Mouse (Mus musculus) olfactory bulb, adult 2 months (tissue): ENCODE measurements at regions not wholly inside any gene's neighbourhood (a gene's known extent, or its start where the extent isn't known, plus 50 kb on each side); places are given as distances from the start of the nearest gene placed in this dataset.
"Not testable (repeated sequence)": the region's sequence is repeated elsewhere in the genome, so short reads cannot be mapped to it uniquely, and the experiment has no call there.

Source experiments
- H3K27ac ChIP-seq: fragments of 200-500 bp; 2 replicates; pipeline ENCODE4 v1.5.1; 2012; ENCODE audit warnings: low read depth, low read length; ENCODE audit not compliant: insufficient read depth
- H3K4me1 ChIP-seq: fragments of 200-500 bp; 2 replicates; pipeline ENCODE4 v1.6.1; 2012; ENCODE audit warnings: low read length; ENCODE audit not compliant: control insufficient read depth, insufficient read depth
- H3K4me3 ChIP-seq: fragments of 200-500 bp; 2 replicates; pipeline ENCODE4 v1.5.1; 2012; ENCODE audit warnings: mild to moderate bottlenecking, low read depth, low read length, moderate library complexity; ENCODE audit not compliant: insufficient read depth
- CTCF ChIP-seq: fragments of 200-500 bp; IDR thresholded peaks from 2 replicates; pipeline ENCODE4 v1.5.1; 2012; ENCODE audit warnings: low read depth, mild to moderate bottlenecking, low read length, moderate library complexity; ENCODE audit not compliant: insufficient read depth
- POLR2A ChIP-seq: fragments of 200-500 bp; IDR thresholded peaks from 2 replicates; pipeline ENCODE4 v1.6.1; 2012; ENCODE audit warnings: mild to moderate bottlenecking, low read depth, low read length, moderate library complexity; ENCODE audit not compliant: insufficient read depth
- WGBS: fragments of 180-500 bp; shearing (Covaris S2); methylation state at CpG from one replicate; pipeline ENCODE4 v1.1.7; 2018; 5-methylcytosine and 5-hydroxymethylcytosine counted together

- WGBS: 69% methylated on average over 4 of the region's 4 CpGs
- Histone ChIP-seq H3K4me3 (no peak overlapping the region), H3K4me1 (no peaks in the 10 kb centered on the region), H3K27ac (no peak overlapping the region)
- no peak for TF ChIP-seq POLR2A
- no peak for TF ChIP-seq CTCF
Measured at GRCm38 (mm10) chr10:26567613-26568012, 185.6 kb upstream of the Arhgap18 start.

- WGBS: 94% methylated on average over 5 of the region's 5 CpGs
- TF ChIP-seq POLR2A: no peak
- TF ChIP-seq CTCF: no peak
- Histone ChIP-seq H3K4me1 (no peaks in the 10 kb centered on the region), H3K4me3 (no peak overlapping the region), H3K27ac (no peak overlapping the region)
Measured at GRCm38 (mm10) chr10:26570468-26570867, 182.8 kb upstream of the Arhgap18 start.

GRCm38 (mm10) chr10:26571377-26571776, 181.8 kb upstream of the Arhgap18 start:
- WGBS: 92% methylated on average over 1 of the region's 1 CpGs
- Histone ChIP-seq H3K4me1 (no peaks in the 10 kb centered on the region), H3K4me3 (no peak overlapping the region), H3K27ac (no peak overlapping the region)
- TF ChIP-seq POLR2A (no peak), CTCF (no peak)

GRCm38 (mm10) chr10:26576153-26576552, 177.1 kb upstream of the Arhgap18 start:
- 85% methylated on average over 3 of the region's 3 CpGs for WGBS
- H3K4me3 ChIP-seq: no peak overlapping the region
- TF ChIP-seq POLR2A: no peak
- no peak for TF ChIP-seq CTCF
- no peaks in the 10 kb centered on the region for H3K4me1 ChIP-seq
- H3K27ac ChIP-seq: no peak overlapping the region

GRCm38 (mm10) chr10:26577087-26577486, 176.1 kb upstream of the Arhgap18 start:
- Histone ChIP-seq H3K27ac (no peak overlapping the region), H3K4me3 (no peak overlapping the region), H3K4me1 (no peaks in the 10 kb centered on the region)
- 80% methylated on average over 2 of the region's 2 CpGs for WGBS
- TF ChIP-seq POLR2A (no peak), CTCF (no peak)

GRCm38 (mm10) chr10:26585106-26585505, 168.1 kb upstream of the Arhgap18 start:
- H3K4me1 ChIP-seq: no peaks in the 10 kb centered on the region
- H3K27ac ChIP-seq: no peak overlapping the region
- TF ChIP-seq POLR2A (no peak), CTCF (no peak)
- H3K4me3 ChIP-seq: no peak overlapping the region
- WGBS: 65% methylated on average over 2 of the region's 2 CpGs

- not testable (repeated sequence) for H3K27ac ChIP-seq, H3K4me1 ChIP-seq, H3K4me3 ChIP-seq
- 82% methylated on average over 4 of the region's 4 CpGs for WGBS
Measured at GRCm38 (mm10) chr10:26607081-26607480, 146.1 kb upstream of the Arhgap18 start.

- no peaks in the 10 kb centered on the region for H3K4me1 ChIP-seq
- TF ChIP-seq POLR2A: no peak
- TF ChIP-seq CTCF: no peak
Measured at GRCm38 (mm10) chr10:26611246-26611645, 142.0 kb upstream of the Arhgap18 start.

GRCm38 (mm10) chr10:26630196-26630760, 122.9 kb upstream of the Arhgap18 start:
- WGBS: 38% methylated on average over 4 of the region's 4 CpGs
- Histone ChIP-seq H3K4me1 (no peaks in the 10 kb centered on the region), H3K27ac (no peak overlapping the region), H3K4me3 (no peak overlapping the region)
- TF ChIP-seq CTCF (no peak), POLR2A (no peak)

More at GRCm38 (mm10) chr10:26611246-26611645, 142.0 kb upstream of the Arhgap18 start:
- H3K4me3 ChIP-seq: no peak overlapping the region
- no peak overlapping the region for H3K27ac ChIP-seq

GRCm38 (mm10) chr10:26632266-26632665, 121.0 kb upstream of the Arhgap18 start:
- 94% methylated on average over 5 of the region's 5 CpGs for WGBS
- no peak overlapping the region for H3K27ac ChIP-seq
- TF ChIP-seq CTCF (no peak), POLR2A (no peak)
- H3K4me1 ChIP-seq: no peaks in the 10 kb centered on the region
- H3K4me3 ChIP-seq: no peak overlapping the region
